Mouse (Mus musculus) urinary bladder, postnatal 36 days (tissue): ENCODE data around the gene Atp2a1.
"Not testable (repeated sequence)": the region's sequence is repeated elsewhere in the genome, so short reads cannot be mapped to it uniquely, and the experiment has no call there.

Source experiments
- DNase-seq, 2 experiments: peaks; one replicate each; pipeline ENCODE4 v3.0.0; 2022; ENCODE audit warnings: low spot score in 2 of 2, mixed read lengths in 1 of 2

Gene Atp2a1

GRCm38 (mm10) chr7:126411061-126411460 lies 51.8 kb downstream of the Atp2a1 start:
- DNase-seq: no peak

GRCm38 (mm10) chr7:126408686-126409085 lies 54.2 kb downstream of the Atp2a1 start:
- no peak for DNase-seq

- not testable (repeated sequence) for DNase-seq
These were observed 60.4 kb downstream of the Atp2a1 start for GRCm38 (mm10) chr7:126402518-126402917.

GRCm38 (mm10) chr7:126399548-126399947 lies 63.4 kb downstream of the Atp2a1 start:
- peak; percentile 76 to 80 for DNase-seq

- DNase-seq: no peak
These were observed 65.1 kb downstream of the Atp2a1 start for GRCm38 (mm10) chr7:126397822-126398221.

- no peak for DNase-seq
These were observed 65.7 kb downstream of the Atp2a1 start for GRCm38 (mm10) chr7:126397221-126397620.

GRCm38 (mm10) chr7:126396298-126397119 lies 66.4 kb downstream of the Atp2a1 start, which contains the start of gene Nfatc2ip:
Gene Nfatc2ip, minus strand, starts transcription at chr7:126396737.
- DNase-seq: peak; percentile 92 to 98
